Mouse (Mus musculus): ENCODE measurements around the gene Srek1.

Srek1 gene

DNA sequence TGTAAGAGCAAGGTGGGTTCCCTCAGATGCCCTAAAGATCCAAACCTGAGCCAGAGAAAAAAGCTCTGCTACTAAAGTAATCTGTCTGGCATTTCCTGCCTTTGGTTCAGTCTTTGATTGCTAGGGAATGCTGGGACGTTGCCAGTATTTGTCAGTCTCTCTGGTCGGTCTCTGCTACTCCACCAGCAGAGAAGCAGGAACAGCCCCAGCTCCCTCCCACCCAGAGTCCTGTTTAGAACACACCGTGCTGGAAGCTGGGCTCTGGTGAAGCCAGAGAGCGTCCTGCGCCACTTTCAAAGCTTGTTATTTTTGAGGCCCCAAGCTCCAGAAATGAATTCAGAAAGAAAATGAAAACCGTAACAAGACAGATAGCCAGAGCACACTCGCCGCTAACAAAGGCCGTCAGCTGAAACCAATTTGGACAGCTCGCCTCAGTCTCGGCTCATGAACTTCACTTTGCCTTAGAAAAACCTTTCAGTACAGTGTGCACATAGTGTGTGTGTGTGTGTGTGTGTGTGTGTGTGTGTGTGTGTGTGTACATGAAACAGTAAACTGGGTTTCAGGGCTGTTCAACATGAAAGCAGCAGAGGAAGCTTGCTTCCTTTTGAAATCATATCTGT is 62.9 kb downstream of the Srek1 start:
- no peak for DNase-seq (ENCODE audit: low spot score)

DNA sequence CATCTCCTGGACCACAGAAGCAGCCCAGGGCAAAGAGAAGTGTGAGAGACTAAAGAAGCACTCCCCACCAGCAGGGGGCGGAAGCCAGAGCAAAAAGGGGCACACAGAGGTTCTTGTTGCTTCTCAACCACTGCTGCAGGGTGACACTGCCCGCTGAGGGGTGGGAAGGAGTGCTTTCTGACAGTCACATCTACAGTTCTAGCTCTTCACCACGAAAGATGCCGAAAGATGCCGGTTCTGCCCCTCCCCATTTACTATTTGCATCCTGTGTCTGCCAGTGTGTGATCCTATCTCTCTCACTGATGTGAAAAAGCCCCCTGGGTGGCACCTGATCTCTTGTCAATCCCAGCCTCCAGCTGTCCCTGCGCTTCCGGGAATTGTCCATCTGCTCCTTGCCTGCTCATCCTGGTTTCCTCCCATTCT is 64.0 kb downstream of the Srek1 start:
- DNase-seq (ENCODE audit: low spot score): no peak

- no peak for DNase-seq (ENCODE audit: low spot score)
These were observed 68.9 kb downstream of the Srek1 start for GRCm38 (mm10) chr13:103705436-103705978.

GRCm38 (mm10) chr13:103703833-103704232 is 70.6 kb downstream of the Srek1 start:
- DNase-seq (ENCODE audit: low spot score): no peak

DNA sequence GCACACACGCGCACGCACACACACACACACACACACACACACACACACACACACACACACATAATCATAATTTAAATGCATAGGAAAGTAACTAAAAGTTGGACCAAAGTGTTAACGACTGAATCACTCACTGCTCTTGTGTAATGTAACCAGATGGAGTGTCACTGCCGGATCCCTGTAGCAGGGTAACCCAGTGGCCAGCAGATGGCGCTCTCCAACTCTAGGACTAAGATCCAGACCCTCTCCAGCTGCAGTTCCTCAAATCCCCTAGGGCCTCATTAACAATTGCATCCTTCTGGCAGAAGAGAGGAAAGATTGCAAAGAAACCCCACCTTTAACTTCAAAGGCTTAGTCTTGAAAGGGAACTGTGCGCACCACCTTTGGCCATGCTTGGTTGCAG is 71.0 kb downstream of the Srek1 start:
- DNase-seq (ENCODE audit: low spot score): peak; percentile 44

DNA sequence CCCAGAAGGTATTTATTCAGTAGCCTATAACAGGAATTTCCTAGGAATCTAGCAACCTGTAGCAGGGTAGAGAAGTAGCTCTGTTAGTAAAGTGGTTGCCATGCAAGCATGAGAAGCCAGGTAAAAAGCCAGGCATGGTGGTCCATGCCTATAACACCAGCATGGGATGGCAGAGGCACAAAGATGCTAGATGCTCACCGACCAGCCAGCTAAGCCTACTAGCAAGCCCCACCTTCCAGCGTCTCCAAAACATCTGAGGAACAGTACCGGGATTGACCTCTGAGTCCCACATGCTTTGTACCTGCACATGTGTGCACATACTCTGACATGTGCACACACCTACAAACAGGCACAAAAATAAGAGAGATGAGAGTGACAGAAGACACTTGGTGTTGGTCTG is 72.1 kb downstream of the Srek1 start:
- no peak for DNase-seq (ENCODE audit: low spot score)

- DNase-seq (ENCODE audit: low spot score): no peak
These were observed 73.7 kb downstream of the Srek1 start for GRCm38 (mm10) chr13:103700752-103701151.

GRCm38 (mm10) chr13:103697993-103698392 is 76.4 kb downstream of the Srek1 start:
- DNase-seq (ENCODE audit: low spot score): no peak

DNA sequence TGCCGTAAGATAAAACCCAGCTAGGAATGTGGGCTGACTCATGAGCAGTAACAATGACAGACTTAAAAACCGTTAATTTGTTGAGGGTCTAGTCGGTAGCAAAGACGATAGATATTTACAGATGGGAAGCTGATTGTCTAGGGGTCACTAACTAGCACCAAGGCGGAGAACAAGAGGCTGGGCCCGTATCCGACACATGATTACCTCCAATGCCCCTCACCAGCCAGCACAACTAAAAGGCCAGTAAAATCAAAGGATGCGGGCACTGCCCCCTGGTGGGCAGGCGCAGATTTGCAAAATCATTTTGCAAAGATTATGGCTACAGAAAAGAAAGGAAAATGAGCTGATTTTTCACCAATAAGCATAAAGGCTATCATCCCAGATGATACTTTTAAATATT is 78.2 kb downstream of the Srek1 start:
- DNase-seq (ENCODE audit: low spot score): no peak

GRCm38 (mm10) chr13:103695456-103695855 is 79.0 kb downstream of the Srek1 start:
- DNase-seq (ENCODE audit: low spot score): no peak

All from ovary, postnatal 10 days (tissue).